Mouse (Mus musculus) liver, adult 2 months (tissue): ENCODE results near the gene Mcm9. TPM values are rescaled to one million over a fixed set of nuclear protein-coding genes. Genes with fewer than 3 reads are reported as not detected.
A peak's percentile ranks its signal among the peaks of the same experiment; 100 is the strongest.

Experiments
- DNase-seq: peaks from one replicate; pipeline ENCODE4 v3.0.0-alpha.2; 2011; ENCODE audit warnings: low read depth, low spot score; ENCODE audit errors: extremely low read depth
- H3K27ac ChIP-seq: fragments of 200-500 bp; replicated peaks from 2 replicates; pipeline ENCODE4 v1.5.1; 2012; ENCODE audit warnings: low read depth, mild to moderate bottlenecking, control low read depth, inconsistent platforms, low read length; ENCODE audit not compliant: insufficient read depth
- H3K27me3 ChIP-seq: fragments of 200-500 bp; 2 replicates; pipeline ENCODE4 v1.6.1; 2012; ENCODE audit warnings: mild to moderate bottlenecking, moderate library complexity, low read length, inconsistent platforms; ENCODE audit not compliant: control insufficient read depth, insufficient read depth
- H3K36me3 ChIP-seq: fragments of 200-500 bp; 2 replicates; pipeline ENCODE4 v1.6.1; 2012; ENCODE audit warnings: low read length, inconsistent platforms; ENCODE audit not compliant: control insufficient read depth, insufficient read depth
- H3K4me1 ChIP-seq: fragments of 200-500 bp; 2 replicates; pipeline ENCODE4 v1.6.1; 2011; ENCODE audit warnings: low read length; ENCODE audit not compliant: control insufficient read depth, insufficient read depth
- H3K4me3 ChIP-seq: fragments of 200-500 bp; 2 replicates; pipeline ENCODE4 v1.5.1; 2011; ENCODE audit warnings: low read depth, mild to moderate bottlenecking, control low read depth, low read length, moderate library complexity; ENCODE audit not compliant: insufficient read depth
- H3K79me2 ChIP-seq: fragments of 200-500 bp; 2 replicates; pipeline ENCODE4 v1.6.1; 2012; ENCODE audit warnings: inconsistent platforms, mild to moderate bottlenecking, low read length, moderate library complexity; ENCODE audit not compliant: control insufficient read depth, insufficient read depth
- H3K9ac ChIP-seq: fragments of 200-500 bp; 2 replicates; pipeline ENCODE4 v1.6.1; 2012; ENCODE audit warnings: low read depth, mild to moderate bottlenecking, control low read depth, inconsistent platforms, low read length
- CTCF ChIP-seq: fragments of 200-500 bp; IDR thresholded peaks from 2 replicates; pipeline ENCODE4 v1.5.1; 2011; ENCODE audit warnings: low read depth, low read length, control low read depth
- POLR2A ChIP-seq: fragments of 200-500 bp; IDR thresholded peaks from 2 replicates; pipeline ENCODE4 v1.6.1; 2011; ENCODE audit warnings: low read length, control low read depth; ENCODE audit not compliant: insufficient read depth; ENCODE audit errors: extremely low read depth
- WGBS: fragments of 180-500 bp; shearing (Covaris S2); methylation state at CpG from one replicate; pipeline ENCODE4 v1.1.7; 2018; 5-methylcytosine and 5-hydroxymethylcytosine counted together
- polyA plus RNA-seq: library from polyadenylated mRNA; depleted of rRNA; stranded (reverse); fragments of >200 nt; gene quantifications from 2 replicates; pipeline ENCODE4 v1.2.3, GENCODE M21; 2012
- total RNA-seq: library from RNA; depleted of rRNA; stranded (reverse); fragments of >200 nt; gene quantifications from 2 replicates; pipeline ENCODE4 v1.2.3, GENCODE M21; 2014

Mcm9 gene
- total and polyA plus RNA-seq, 2 experiments = 1.3 to 4.2 TPM

DNA sequence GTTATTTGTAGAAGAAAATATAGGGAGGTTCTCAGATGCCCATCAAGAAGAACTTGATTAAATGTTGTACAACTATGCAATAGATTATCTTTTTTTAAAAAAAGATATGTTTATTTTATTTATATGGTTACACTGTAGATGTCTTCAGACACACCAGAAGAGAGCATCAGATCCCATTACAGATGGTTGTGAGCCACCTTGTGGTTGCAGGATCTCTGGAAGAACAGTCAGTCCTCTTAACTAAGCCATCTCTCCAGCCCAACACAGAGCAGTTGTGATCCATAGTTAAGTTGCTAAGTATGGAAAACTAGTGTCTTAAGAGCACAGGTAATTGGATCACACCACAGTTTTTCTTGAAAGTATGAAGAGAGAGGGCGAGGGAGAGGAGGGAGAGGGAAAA is 117.7 kb downstream of the Mcm9 start:
- no peak for TF ChIP-seq CTCF
- no peak for TF ChIP-seq POLR2A
- Histone ChIP-seq H3K27me3 (no peaks in the 10 kb centered on the region), H3K4me1 (peaks cover 3% of the 10 kb centered on the region; the same call in 1 of the 2 replicates), H3K9ac (no peak overlapping the region), H3K27ac (no peak overlapping the region), H3K79me2 (no peaks in the 10 kb centered on the region), H3K4me3 (no peak overlapping the region), H3K36me3 (no peaks in the 10 kb centered on the region)
- WGBS = 75% methylated on average over 1 of the region's 1 CpGs
- DNase-seq = no peak

DNA sequence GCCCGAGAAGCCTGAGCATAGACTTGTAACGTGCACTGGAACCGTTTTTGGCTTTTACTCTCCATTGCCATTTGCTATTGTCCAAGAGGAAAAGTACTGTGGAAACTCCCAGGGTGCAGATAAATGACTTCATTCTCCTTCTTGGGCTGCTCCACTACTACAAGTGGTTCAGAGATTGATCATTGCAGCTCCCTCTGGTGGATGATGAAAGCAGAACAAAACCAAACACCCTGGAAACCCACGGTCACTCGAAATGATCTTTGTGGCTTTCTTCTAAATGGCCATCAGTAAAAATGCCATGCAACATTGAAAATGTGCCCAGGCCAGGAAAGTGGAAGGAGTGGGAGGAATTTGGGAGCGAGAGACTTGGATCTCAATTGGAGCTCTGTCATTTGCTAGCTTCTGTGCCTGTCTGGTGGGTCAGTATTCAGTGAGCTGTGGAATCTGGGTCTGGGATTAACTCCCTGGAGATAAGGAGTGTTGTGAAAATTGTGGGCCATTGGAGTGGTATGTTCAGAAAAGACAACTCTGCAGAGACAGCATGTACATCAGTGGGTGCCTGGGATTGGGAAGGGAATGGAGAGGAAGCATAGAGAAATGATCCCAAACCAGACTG is 121.0 kb downstream of the Mcm9 start:
- peak; percentile 47 for DNase-seq
- H3K36me3 ChIP-seq = no peaks in the 10 kb centered on the region
- H3K27ac ChIP-seq = no peak overlapping the region
- peak overlapping the region; percentile 63; the same call in 1 of the 2 replicates for H3K9ac ChIP-seq
- H3K27me3 ChIP-seq = no peaks in the 10 kb centered on the region
- H3K4me1 ChIP-seq = peaks cover 3% of the 10 kb centered on the region; the same call in 1 of the 2 replicates
- TF ChIP-seq CTCF = peak; percentile 58
- TF ChIP-seq POLR2A = no peak
- H3K79me2 ChIP-seq = no peaks in the 10 kb centered on the region
- no peak overlapping the region for H3K4me3 ChIP-seq
- 30% methylated on average over 6 of the region's 6 CpGs for WGBS

DNA sequence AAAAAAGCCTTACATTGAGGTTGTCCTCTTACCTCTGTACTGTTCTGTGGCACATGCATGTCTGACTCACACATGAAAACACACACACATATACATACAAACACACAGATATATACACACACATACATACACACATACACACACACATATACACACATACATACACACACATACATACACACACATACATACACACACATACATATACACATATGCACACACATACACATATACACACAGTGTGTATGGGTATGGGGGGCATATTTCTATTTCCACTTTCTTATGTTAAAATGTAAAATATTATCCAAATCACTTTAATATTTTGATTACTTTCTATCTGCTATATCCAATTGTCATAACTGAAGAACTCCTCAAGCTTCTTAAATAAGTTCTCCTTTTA is 121.6 kb downstream of the Mcm9 start:
- no peaks in the 10 kb centered on the region for H3K79me2 ChIP-seq
- H3K27ac ChIP-seq = no peak overlapping the region
- H3K27me3 ChIP-seq = no peaks in the 10 kb centered on the region
- no peaks in the 10 kb centered on the region for H3K36me3 ChIP-seq
- no peak overlapping the region for H3K9ac ChIP-seq
- DNase-seq = no peak
- H3K4me1 ChIP-seq = peaks cover 3% of the 10 kb centered on the region; the same call in 1 of the 2 replicates
- no peak overlapping the region for H3K4me3 ChIP-seq
- TF ChIP-seq POLR2A (no peak), CTCF (no peak)

DNA sequence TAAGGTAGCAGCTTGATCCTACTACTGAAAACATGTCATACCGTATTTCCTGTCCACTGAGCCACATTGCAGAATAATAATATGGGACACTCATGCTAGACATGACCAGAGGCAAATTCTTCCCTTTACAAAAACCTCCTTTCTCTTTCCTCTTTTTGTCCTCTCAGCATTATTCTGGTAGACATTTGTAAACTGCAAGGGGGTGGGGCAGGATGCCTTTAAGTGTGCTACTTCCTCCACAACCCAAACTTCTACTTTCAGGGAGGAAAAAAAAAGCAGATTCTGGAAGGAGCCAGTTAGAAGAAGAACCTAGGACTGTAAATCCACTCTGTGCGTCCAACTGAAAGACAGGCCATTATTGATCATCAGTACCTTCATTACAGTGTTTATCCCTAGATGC is 124.7 kb downstream of the Mcm9 start:
- Histone ChIP-seq H3K36me3 (no peaks in the 10 kb centered on the region), H3K27me3 (no peaks in the 10 kb centered on the region), H3K27ac (no peak overlapping the region), H3K9ac (no peak overlapping the region), H3K79me2 (no peaks in the 10 kb centered on the region), H3K4me3 (no peak overlapping the region), H3K4me1 (peaks cover 3% of the 10 kb centered on the region; the same call in 1 of the 2 replicates)
- WGBS = 82% methylated on average over 2 of the region's 2 CpGs
- DNase-seq = peak; percentile 34
- no peak for TF ChIP-seq CTCF
- TF ChIP-seq POLR2A = no peak

DNA sequence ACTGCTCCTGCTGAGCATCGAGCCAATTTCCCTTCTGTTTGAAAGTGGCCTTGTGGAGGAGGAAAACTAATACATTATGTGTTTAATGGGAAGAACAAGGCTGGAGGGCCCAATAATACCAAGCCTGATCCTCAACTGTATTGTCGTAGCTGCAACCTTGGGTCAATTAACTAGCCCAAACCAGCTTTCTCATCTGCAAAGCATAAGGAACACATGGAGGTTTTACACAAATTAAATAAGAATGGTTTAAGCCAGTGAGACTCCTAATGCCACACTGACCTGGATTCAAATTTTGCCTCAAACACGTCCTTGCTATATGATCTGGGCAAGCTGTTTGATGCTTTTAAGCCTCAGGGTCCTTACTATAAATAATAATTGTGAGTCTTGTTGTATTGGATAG is 125.2 kb downstream of the Mcm9 start:
- H3K27ac ChIP-seq = no peak overlapping the region
- WGBS = 80% methylated on average over 3 of the region's 3 CpGs
- no peaks in the 10 kb centered on the region for H3K79me2 ChIP-seq
- no peaks in the 10 kb centered on the region for H3K36me3 ChIP-seq
- peaks cover 3% of the 10 kb centered on the region; the same call in 1 of the 2 replicates for H3K4me1 ChIP-seq
- H3K27me3 ChIP-seq = no peaks in the 10 kb centered on the region
- TF ChIP-seq POLR2A (no peak), CTCF (no peak)
- DNase-seq = no peak
- no peak overlapping the region for H3K9ac ChIP-seq
- no peak overlapping the region for H3K4me3 ChIP-seq
